Mouse (Mus musculus) G1E (cell line): ENCODE results near the gene Man2a2.

Source experiments
- CTCF ChIP-seq: IDR thresholded peaks from 2 replicates; pipeline ENCODE4 v1.5.1; 2012; ENCODE audit warnings: low read depth, low read length, inconsistent platforms, mixed read lengths
- POLR2AphosphoS5 ChIP-seq: IDR thresholded peaks from 2 replicates; pipeline ENCODE4 v1.6.1; 2012; ENCODE audit warnings: low read depth, low read length, inconsistent platforms; ENCODE audit not compliant: insufficient replicate concordance

DNA sequence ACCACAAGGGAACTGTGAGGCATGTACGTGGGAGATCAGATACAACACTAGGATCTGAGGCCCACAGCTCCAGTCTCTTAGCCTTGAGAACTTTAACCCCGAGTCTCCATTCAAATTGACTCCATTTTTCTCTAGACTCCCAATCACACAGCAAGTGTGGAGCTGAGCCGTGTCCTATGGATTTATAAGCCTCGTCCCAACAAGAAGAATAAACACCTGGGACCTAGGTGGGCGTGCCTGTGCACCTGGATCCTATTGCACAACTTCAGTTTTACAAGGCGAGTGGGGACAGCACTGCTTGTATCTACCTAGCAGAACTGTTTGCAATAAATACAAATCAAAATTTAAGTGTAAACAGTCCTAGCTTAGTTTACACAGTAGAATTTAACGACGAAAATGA lies 47.8 kb downstream of the Man2a2 start:
- no peak for TF ChIP-seq CTCF
- no peak for TF ChIP-seq POLR2AphosphoS5
